Mouse (Mus musculus) embryonic fibroblast, embryonic 13.5 days (primary cell): ENCODE data around the gene Bola2.

Experiments used
- CTCF ChIP-seq: IDR thresholded peaks from 2 replicates; pipeline ENCODE4 v1.5.1; 2011; ENCODE audit warnings: mild to moderate bottlenecking, control low read depth, low read length, moderate library complexity, borderline replicate concordance; ENCODE audit not compliant: insufficient read depth
- POLR2A ChIP-seq: IDR thresholded peaks from 2 replicates; pipeline ENCODE4 v1.6.1; 2011; ENCODE audit warnings: low read depth, mild to moderate bottlenecking, control low read depth, low read length, moderate library complexity

DNA sequence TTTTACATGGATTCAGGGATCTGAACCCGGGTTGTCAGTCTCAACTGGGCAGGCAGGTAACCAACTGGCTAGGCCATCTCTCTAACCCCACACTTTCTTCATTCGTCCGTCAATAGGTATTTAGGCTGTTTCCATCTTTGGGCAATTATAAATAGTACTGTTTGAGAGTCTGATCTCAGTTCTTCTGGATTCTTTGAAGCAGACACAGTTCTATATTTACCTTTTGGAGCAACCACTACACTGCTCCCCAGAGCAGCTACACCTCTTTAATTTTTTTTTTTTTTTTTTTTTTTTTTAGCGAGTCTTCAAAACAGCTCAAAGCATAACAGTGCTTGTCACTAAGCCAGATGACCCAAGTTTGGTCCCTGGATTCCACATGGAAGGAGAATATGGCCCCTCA lies 20.5 kb downstream of the Bola2 start:
- TF ChIP-seq POLR2A (no peak), CTCF (no peak)
